Mouse (Mus musculus): ENCODE data around the gene Ciart. TPM values are rescaled to one million over a fixed set of nuclear protein-coding genes. Genes with fewer than 3 reads are reported as not detected.
A peak's percentile ranks its signal among the peaks of the same experiment; 100 is the strongest.
"Not testable (repeated sequence)": the region's sequence is repeated elsewhere in the genome, so short reads cannot be mapped to it uniquely, and the experiment has no call there.

Ciart gene
- polyA plus RNA-seq, 1 experiment from 2014 or later, result 2.4 TPM

DNA sequence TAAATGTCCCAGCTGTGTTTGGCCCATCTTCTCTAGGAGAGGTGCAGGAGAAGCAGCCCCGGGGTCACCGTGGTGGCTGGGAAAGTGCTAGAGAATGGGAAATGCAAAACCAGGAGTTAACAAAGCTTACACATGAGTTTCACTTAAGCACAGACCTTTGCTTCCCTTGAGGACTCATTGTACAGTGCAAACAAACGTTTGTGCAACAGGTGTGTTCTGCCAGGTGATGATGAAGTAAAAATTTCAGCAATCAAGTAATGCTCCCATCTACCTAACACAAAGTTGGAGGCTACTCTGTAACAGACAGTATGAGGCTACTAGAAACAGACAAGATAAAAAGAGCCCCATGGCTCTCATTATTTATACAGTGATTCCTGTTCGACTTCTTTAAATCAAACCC, 3.0 kb downstream of the Ciart start:
- 0 out of 2 replicates have a peak, but pooled peaks cover 9% of the 10 kb centered on the region for H3K36me3 ChIP-seq
- H3K27me3 ChIP-seq (replicated peaks), result peaks cover 16% of the 10 kb centered on the region
- H3K4me3 ChIP-seq, result no peak overlapping the region
- no peak overlapping the region for H3K9ac ChIP-seq
- no peak overlapping the region for H3K4me2 ChIP-seq
- WGBS (ENCODE audit: insufficient replicate concordance), result 75% methylated on average over 4 of the region's 4 CpGs
- peaks cover 44% of the 10 kb centered on the region for H3K4me1 ChIP-seq
- H3K9me3 ChIP-seq (replicated peaks), result no peaks in the 10 kb centered on the region
- H3K27ac ChIP-seq, result no peak overlapping the region
- ATAC-seq, result no peak

- Histone ChIP-seq H3K4me3 (peak overlapping the region; percentile 69), H3K27me3 (replicated peaks) (no peaks in the 10 kb centered on the region), H3K4me1 (peaks cover 47% of the 10 kb centered on the region), H3K4me2 (peak overlapping the region; percentile 76), H3K27ac (peak overlapping the region; percentile 87), H3K9me3 (replicated peaks) (no peaks in the 10 kb centered on the region), H3K36me3 (peaks cover 42% of the 10 kb centered on the region), H3K9ac (peak overlapping the region; percentile 81)
- WGBS (ENCODE audit: insufficient replicate concordance), result 59% methylated on average over 7 of the region's 7 CpGs
- ATAC-seq, result no peak
These were observed 10.0 kb downstream of the Ciart start for GRCm38 (mm10) chr3:95872048-95872447.

- ATAC-seq, result peak; percentile 94
- Histone ChIP-seq H3K4me2 (peak within 1 kb of the TSS; percentile 76), H3K9ac (peak within 1 kb of the TSS; percentile 81), H3K9me3 (replicated peaks) (no peaks in the 10 kb centered on the region), H3K27me3 (replicated peaks) (no peaks in the 10 kb centered on the region), H3K36me3 (peaks cover 48% of the 10 kb centered on the region), H3K27ac (peak within 1 kb of the TSS; percentile 87), H3K4me3 (peak within 1 kb of the TSS; percentile 69), H3K4me1 (peaks cover 47% of the 10 kb centered on the region)
- WGBS (ENCODE audit: insufficient replicate concordance), result 1% methylated on average over 33 of the region's 33 CpGs
These were observed 10.6 kb downstream of the Ciart start, which contains the start of gene Mrps21 for GRCm38 (mm10) chr3:95871392-95871867. TSS of gene Mrps21 (minus strand) at chr3:95871519.

DNA sequence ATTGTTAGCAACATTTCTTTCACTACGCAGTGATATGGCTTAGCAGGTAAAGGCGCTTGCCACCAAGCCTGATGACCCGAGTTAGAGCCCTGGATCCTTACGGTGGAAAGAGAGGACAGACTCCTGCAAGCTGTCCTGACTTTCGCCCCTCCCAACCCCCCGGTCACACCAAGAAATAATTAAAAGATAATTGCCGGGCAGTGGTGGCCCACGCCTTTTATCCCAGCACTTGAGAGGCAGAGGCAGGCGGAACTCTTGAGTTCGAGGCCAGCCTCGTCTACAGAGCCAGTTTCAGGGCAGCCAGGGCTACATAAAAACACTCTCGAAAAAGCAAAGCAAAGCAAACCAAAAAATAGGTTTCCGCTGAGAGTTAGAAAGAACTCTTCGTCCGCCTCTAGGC, 11.1 kb downstream of the Ciart start:
- peaks cover 52% of the 10 kb centered on the region for H3K36me3 ChIP-seq
- peak overlapping the region; percentile 81 for H3K9ac ChIP-seq
- peak; percentile 56 for ATAC-seq
- H3K27ac ChIP-seq, result peak overlapping the region; percentile 87
- H3K4me2 ChIP-seq, result peak overlapping the region; percentile 76
- WGBS (ENCODE audit: insufficient replicate concordance), result 6% methylated on average over 15 of the region's 15 CpGs
- H3K4me1 ChIP-seq, result peaks cover 47% of the 10 kb centered on the region
- H3K4me3 ChIP-seq, result peak overlapping the region; percentile 69
- no peaks in the 10 kb centered on the region for H3K27me3 ChIP-seq (replicated peaks)
- no peaks in the 10 kb centered on the region for H3K9me3 ChIP-seq (replicated peaks)

DNA sequence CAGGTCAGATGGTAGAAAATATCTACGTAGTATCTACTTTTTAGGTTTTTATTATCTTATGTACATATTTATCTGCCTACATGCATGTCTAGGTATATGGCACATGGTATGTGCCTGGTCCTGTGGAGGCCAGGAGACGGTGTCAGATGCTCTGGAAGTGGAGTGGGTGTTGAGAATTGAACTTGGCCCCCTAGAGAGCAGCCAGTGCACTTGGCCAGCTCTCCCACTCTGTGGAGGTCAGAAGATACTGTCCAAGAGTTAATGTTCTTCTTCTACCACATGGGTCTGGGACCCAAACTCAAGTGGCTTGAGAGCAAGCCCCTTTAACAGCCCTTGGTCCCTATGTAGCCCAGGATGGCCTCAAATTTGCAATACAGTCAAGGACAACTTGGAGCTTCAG, 14.6 kb downstream of the Ciart start:
- 85% methylated on average over 2 of the region's 2 CpGs for WGBS (ENCODE audit: insufficient replicate concordance)
- no peak overlapping the region for H3K27ac ChIP-seq
- H3K27me3 ChIP-seq (replicated peaks), result no peaks in the 10 kb centered on the region
- H3K9ac ChIP-seq, result no peak overlapping the region
- no peak overlapping the region for H3K4me2 ChIP-seq
- H3K9me3 ChIP-seq (replicated peaks), result no peaks in the 10 kb centered on the region
- H3K4me1 ChIP-seq, result peaks cover 31% of the 10 kb centered on the region
- H3K4me3 ChIP-seq, result no peak overlapping the region
- ATAC-seq, result no peak
- peaks cover 71% of the 10 kb centered on the region for H3K36me3 ChIP-seq

DNA sequence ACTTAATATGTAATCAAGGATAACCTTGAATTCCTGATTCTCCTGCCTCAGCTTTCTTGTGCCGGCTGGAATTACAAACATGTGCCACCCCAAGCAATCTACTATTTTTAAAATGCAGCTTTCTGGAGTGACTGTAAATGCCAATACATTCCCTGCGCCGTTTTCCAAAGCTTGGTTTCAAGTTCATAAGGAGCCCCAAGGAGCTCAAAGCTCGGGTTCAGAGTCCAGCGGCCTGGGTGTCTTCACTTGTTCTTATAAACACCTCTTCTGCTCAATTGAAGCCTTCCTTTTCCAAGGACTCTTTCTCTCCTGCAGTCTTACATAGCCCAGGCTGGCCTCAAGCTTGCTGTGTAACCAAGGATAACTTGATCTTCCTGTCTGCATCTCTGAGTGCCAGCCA, 16.0 kb downstream of the Ciart start:
- H3K4me3 ChIP-seq, result no peak overlapping the region
- peaks cover 26% of the 10 kb centered on the region for H3K4me1 ChIP-seq
- no peaks in the 10 kb centered on the region for H3K27me3 ChIP-seq (replicated peaks)
- H3K27ac ChIP-seq, result no peak overlapping the region
- H3K4me2 ChIP-seq, result no peak overlapping the region
- WGBS (ENCODE audit: insufficient replicate concordance), result 82% methylated on average over 5 of the region's 5 CpGs
- ATAC-seq, result no peak
- H3K36me3 ChIP-seq, result peaks cover 77% of the 10 kb centered on the region
- no peak overlapping the region for H3K9ac ChIP-seq
- no peaks in the 10 kb centered on the region for H3K9me3 ChIP-seq (replicated peaks)

DNA sequence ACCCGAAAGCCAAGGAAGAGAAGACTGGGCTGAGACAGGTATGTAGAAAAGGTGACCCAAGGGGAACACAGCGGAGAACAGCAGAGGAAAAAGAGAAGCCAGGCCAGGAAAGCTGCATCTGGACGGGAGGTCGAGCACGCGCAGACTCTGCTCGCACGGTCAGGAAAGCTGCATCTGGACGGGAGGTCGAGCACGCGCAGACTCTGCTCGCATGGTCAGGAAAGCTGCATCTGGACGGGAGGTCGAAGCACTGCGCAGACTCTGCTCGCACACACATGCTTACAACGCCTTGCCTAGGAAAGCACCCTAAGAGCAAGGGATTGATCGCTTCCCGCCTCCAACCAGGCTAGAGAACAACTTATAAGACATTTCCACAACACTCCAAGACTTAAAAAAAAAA, 16.5 kb downstream of the Ciart start:
- ATAC-seq, result no peak
- Histone ChIP-seq H3K9ac (no peak overlapping the region), H3K27me3 (replicated peaks) (no peaks in the 10 kb centered on the region), H3K27ac (no peak overlapping the region), H3K4me3 (no peak overlapping the region), H3K4me1 (peaks cover 23% of the 10 kb centered on the region), H3K4me2 (no peak overlapping the region), H3K36me3 (peaks cover 77% of the 10 kb centered on the region), H3K9me3 (replicated peaks) (no peaks in the 10 kb centered on the region)
- 92% methylated on average over 20 of the region's 20 CpGs for WGBS (ENCODE audit: insufficient replicate concordance)

GRCm38 (mm10) chr3:95865050-95865449, 17.0 kb downstream of the Ciart start:
- peaks cover 74% of the 10 kb centered on the region for H3K36me3 ChIP-seq
- H3K27me3 ChIP-seq (replicated peaks), result no peaks in the 10 kb centered on the region
- H3K9me3 ChIP-seq (replicated peaks), result no peaks in the 10 kb centered on the region
- peaks cover 18% of the 10 kb centered on the region for H3K4me1 ChIP-seq
- no peak for ATAC-seq
- no peak overlapping the region for H3K9ac ChIP-seq
- H3K27ac ChIP-seq, result no peak overlapping the region
- no peak overlapping the region for H3K4me3 ChIP-seq
- 83% methylated on average over 5 of the region's 5 CpGs for WGBS (ENCODE audit: insufficient replicate concordance)
- no peak overlapping the region for H3K4me2 ChIP-seq

GRCm38 (mm10) chr3:95863578-95863977, 18.5 kb downstream of the Ciart start:
- WGBS (ENCODE audit: insufficient replicate concordance), result 57% methylated on average over 7 of the region's 7 CpGs
- no peak for ATAC-seq

DNA sequence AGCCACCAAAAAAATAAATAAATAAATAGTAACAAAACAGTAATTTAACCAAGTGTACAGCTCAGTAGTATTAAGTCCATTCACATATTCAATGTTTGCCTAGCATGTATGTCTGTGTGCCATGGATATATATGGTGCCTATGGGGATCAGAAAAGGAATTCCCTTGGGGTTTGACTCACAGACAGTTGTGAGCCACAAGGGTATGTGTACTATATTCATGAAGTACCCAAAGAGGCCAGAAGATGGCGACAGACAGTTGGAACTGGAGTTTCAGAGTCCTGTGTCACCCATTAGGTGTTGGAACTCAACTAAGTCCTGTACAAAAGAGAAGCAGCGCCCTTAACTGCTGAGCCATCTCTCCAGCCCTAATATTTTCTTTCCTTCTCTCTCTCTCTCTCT, 20.3 kb downstream of the Ciart start:
- no peak overlapping the region for H3K4me3 ChIP-seq
- no peak overlapping the region for H3K27ac ChIP-seq
- peak; percentile 68 for ATAC-seq
- 34% methylated on average over 2 of the region's 2 CpGs for WGBS (ENCODE audit: insufficient replicate concordance)
- H3K9ac ChIP-seq, result no peak overlapping the region
- no peaks in the 10 kb centered on the region for H3K27me3 ChIP-seq (replicated peaks)
- H3K4me2 ChIP-seq, result no peak overlapping the region
- peaks cover 43% of the 10 kb centered on the region for H3K36me3 ChIP-seq
- H3K9me3 ChIP-seq (replicated peaks), result no peaks in the 10 kb centered on the region
- peaks cover 7% of the 10 kb centered on the region for H3K4me1 ChIP-seq

More at GRCm38 (mm10) chr3:95863578-95863977, 18.5 kb downstream of the Ciart start:
- H3K4me2 ChIP-seq, result no peak overlapping the region
- peaks cover 7% of the 10 kb centered on the region for H3K4me1 ChIP-seq
- H3K36me3 ChIP-seq, result peaks cover 61% of the 10 kb centered on the region
- H3K27me3 ChIP-seq (replicated peaks), result no peaks in the 10 kb centered on the region
- H3K4me3 ChIP-seq, result no peak overlapping the region
- no peaks in the 10 kb centered on the region for H3K9me3 ChIP-seq (replicated peaks)
- H3K27ac ChIP-seq, result no peak overlapping the region
- H3K9ac ChIP-seq, result no peak overlapping the region

- Histone ChIP-seq H3K9ac (no peak overlapping the region), H3K27ac (no peak overlapping the region), H3K4me2 (no peak overlapping the region), H3K9me3 (replicated peaks) (no peaks in the 10 kb centered on the region), H3K4me3 (no peak overlapping the region), H3K27me3 (replicated peaks) (no peaks in the 10 kb centered on the region), H3K4me1 (peaks cover 13% of the 10 kb centered on the region), H3K36me3 (peaks cover 38% of the 10 kb centered on the region)
- WGBS (ENCODE audit: insufficient replicate concordance), result 56% methylated on average over 10 of the region's 10 CpGs
- ATAC-seq, result no peak
These were observed 20.8 kb downstream of the Ciart start for GRCm38 (mm10) chr3:95861216-95861615.

DNA sequence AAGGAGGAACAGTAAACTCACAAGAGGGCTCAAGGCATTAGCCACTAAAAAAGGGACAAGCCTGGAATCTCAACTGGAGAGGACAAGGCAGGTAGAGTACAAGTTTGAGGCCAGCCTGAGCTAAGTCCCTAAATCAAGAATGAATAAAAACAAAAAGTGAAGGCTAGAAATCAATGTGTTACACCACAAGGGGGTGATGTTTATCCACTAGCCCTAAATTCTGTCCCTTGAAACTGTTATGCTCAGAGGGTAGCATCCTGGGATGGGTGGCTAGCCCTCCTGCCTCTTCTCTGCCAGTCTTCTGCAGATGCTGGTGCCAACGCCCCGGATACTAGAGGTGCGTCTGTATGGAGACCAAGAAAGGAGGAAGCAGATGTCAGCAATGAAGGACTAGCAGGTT, 21.7 kb downstream of the Ciart start:
- Histone ChIP-seq H3K4me2 (no peak overlapping the region), H3K9ac (no peak overlapping the region), H3K27me3 (replicated peaks) (no peaks in the 10 kb centered on the region), H3K36me3 (peaks cover 29% of the 10 kb centered on the region), H3K4me1 (peaks cover 16% of the 10 kb centered on the region), H3K4me3 (no peak overlapping the region), H3K27ac (no peak overlapping the region), H3K9me3 (replicated peaks) (no peaks in the 10 kb centered on the region)
- 83% methylated on average over 3 of the region's 3 CpGs for WGBS (ENCODE audit: insufficient replicate concordance)
- no peak for ATAC-seq

- not testable (repeated sequence) for H3K4me2 ChIP-seq; ATAC-seq; H3K9me3 ChIP-seq (replicated peaks); H3K27ac ChIP-seq; H3K4me3 ChIP-seq; H3K27me3 ChIP-seq (replicated peaks); H3K9ac ChIP-seq
- WGBS (ENCODE audit: insufficient replicate concordance), result 64% methylated on average over 3 of the region's 3 CpGs
- peaks cover 20% of the 10 kb centered on the region for H3K36me3 ChIP-seq
- H3K4me1 ChIP-seq, result peaks cover 23% of the 10 kb centered on the region
These were observed 23.8 kb downstream of the Ciart start for GRCm38 (mm10) chr3:95858278-95858677.
